Mouse (Mus musculus) cerebellum, postnatal 14 days (tissue): ENCODE results near the gene Gm44805.
"Not testable (repeated sequence)": the region's sequence is repeated elsewhere in the genome, so short reads cannot be mapped to it uniquely, and the experiment has no call there.

ENCODE experiments used
- DNase-seq, 2 experiments: peaks; one replicate each; pipeline ENCODE4 v3.0.0; 2021; ENCODE audit warnings: mixed read lengths in 2 of 2

Gm44805 gene

DNA sequence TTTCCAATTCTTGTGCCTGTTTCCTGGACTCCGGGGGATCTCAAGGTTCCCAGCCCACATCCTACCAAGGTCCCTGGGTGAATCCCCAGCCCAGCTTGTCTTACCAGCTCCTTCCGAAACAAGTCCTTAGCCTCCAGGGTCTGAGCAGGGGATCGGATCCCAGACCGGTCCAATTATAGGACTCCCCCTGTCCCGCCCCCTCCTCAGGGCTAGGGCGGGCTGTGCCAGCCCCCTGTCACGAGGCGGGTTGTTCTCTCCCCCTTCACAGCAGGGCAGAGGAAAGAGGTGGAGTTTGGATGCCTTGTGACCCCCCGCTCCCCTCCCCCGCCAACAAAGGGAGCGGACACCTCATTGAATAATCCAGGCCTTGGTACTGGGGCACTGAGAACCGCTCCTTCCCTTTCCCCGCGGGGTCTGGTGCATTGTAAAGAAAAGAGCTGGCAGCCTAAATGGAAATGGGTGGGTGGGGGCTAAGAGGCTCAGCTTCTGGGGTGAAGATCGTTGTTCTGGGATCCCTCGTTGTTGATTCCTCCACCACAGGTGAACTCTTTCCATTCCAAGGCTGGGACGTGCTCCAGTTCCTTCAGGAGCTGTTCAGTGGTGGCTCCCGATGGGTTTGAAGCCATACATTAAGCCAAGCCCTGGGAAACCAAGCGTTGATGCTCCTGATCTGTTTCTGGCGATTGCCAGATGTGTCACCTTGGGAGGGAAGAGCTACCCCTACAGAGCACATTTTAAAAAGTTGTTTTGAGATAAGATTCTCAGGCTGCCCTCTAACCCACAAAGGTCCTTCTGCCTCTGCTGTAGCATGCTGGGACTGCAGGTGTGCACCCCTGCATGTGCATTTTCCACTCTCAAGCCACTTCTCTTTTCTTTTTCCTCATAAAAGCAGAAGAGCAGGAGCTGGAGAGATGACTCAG lies 17.9 kb upstream of the Gm44805 start, which contains the start of gene Apoe:
Apoe (minus strand) TSS at position 282 of the 920 bp plus-strand sequence.
- DNase-seq = peak; percentile 39 to 44

DNA sequence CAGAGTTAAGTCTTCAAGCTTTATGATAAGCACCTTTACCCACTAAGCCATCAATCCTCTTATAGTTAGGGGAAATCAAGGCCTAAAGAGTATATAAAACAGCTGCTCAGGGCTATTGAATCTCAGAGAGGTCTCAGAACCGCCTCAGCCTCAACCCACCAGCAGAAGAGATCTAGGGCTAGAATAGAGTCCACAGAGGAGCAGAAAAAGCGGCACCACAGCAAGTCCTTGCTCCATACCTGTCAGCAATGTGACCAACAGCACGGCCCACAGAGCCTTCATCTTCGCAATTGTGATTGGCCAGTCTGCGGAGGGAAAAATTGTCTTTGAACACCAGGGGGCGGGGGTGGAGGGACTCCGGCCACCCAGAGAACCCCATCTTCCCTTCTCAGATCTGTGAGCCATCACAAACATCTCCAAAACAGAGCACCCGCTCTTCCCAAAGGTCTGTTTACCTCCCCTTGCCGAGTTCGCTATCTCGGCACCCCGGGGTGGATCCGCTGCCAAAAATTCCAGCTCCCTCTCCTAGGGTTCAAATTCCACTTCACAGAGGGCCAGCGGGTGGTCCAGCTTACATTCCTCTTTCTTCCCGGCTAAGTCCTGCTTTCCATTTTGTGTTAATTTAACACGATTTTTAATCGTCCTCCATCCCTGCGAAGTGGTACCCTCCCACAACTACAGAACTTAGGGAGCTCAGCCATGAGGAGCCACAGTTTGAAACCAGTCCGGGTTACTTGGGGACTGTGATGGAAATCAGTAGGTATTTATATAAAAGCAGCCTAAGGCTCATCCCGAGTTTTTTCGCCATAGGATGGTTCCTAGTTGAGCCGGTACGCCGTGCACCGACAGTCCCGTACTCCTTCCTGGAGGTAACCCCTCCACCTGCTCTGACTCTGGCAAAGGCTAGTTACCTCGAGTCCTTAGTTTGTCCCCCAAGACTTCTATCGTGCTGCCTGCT lies 17.0 kb upstream of the Gm44805 start:
- peak in 1 of 2 experiments; percentile 50 for DNase-seq

DNA sequence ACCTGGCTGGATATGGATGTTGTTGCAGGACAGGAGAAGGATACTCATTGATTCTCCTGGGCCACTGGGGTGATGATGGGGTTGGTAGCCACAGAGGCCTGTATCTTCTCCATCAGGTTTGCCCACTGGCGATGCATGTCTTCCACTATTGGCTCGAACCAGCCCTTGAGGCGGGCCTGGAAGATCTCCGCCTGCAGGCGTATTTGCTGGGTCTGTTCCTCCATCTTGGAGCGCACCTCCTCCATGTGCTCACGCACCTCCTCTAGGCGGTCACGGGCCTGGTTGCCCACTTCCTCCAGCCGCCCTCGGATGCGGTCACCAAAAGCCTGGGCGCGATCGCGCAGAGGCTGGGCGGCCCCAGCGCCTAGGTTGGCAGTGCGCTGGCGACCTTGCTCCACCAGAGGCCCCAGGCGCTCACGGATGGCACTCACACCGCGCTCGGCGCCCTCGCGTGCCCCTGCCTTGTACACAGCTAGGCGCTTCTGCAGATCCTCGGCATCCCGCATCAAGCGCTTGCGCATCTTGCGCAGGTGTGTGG lies 15.2 kb upstream of the Gm44805 start:
- no peak for DNase-seq

DNA sequence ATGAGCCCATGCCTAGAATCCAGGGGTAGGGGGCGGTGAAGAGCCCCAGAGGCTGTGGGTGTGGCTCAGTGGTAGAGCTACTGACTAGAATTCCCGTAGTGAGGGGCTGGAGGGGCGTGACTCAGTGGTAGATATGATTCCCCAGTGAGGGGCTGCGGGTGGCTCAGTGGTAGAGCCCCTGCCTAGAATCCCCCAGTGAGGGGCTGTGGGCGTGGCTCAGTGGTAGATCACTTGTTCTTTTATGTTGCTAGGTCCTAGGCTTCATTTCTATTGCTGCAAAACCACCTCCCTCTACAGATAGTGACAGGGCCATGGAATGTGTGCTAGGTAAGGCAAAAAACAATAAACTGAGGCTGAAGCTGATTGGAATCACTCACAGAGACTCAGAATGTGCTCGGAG lies 14.7 kb upstream of the Gm44805 start:
- DNase-seq = no peak

DNA sequence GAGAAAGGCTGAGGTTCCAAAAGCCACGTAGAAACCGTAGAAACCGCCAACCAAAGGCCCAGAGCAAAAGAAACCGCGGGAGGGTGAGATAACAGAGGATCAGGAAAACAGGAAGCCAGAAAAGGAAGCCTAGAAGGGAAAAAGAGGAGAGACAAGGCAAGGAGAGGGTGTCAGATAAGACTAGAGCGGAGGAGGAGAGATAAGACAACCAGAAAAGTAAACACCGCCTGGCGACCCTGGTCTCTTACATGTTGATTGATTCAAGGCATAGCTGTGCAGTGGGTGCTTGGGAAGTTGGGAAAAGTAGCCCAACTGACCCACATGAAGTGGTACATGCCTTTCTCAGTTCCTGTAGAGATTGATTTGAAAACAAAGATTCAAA lies 14.0 kb upstream of the Gm44805 start:
- no peak for DNase-seq

DNA sequence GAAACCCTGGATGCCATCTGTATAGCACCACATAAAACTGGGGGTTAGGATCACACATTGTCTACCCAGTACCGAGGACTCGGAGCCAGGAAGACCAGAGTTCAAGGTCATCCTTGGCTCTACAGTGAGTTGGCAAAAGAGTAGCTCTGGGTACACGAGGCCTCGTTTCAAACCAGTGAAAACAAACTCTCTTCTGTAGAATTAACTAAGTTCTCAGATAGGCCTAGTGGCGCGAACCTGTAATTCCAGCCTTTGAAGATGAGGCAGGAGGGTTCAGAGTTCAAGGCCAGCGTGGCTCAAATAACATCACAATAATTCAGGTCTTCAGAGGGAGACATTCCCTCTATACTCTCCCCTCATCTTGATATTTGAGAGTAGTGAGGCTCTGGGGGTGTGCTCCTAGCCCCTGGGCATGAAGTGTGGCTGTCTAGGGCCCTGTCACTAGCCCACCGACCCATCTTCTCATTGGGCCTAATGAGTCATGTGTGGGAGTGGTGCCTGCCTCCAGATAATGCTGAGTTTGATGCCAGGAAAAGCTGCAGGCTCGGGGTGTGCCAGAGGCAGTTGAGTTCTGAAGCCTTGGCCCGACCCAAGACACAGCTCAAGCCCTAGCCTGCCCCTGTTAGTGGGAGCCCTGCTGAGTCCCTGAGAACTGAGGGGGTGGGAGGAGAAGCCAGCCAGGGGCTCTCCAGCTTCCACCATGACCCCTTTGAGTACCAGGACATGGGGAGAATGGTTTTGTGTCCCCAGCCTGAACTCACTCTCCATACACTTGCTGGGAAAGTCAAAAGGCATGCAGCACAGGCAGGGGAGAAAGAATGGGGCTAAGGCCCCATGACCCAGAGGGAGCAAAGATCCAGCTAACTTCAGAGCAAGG lies 13.4 kb upstream of the Gm44805 start:
- DNase-seq = no peak

DNA sequence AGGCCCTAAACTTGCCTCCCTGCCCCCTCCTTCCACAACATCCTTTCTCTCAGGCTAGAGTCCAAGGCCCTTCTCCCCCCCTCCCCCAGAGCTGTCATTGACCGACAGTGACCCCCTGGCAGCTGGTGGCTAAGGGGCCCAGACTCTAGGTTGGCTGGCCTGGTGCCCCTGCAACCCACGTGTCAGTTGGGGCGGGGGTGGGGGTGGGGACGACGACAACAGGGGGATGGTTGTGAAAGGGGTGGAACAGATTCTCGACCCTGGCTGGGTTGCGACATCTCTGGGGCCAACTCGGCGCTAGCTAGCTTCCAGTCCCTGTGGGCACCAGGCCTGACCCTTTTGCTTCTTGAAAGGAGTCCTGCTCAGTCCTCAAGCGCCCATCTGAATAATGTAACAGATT lies 12.2 kb upstream of the Gm44805 start:
- peak in 1 of 2 experiments; percentile 66 for DNase-seq

DNA sequence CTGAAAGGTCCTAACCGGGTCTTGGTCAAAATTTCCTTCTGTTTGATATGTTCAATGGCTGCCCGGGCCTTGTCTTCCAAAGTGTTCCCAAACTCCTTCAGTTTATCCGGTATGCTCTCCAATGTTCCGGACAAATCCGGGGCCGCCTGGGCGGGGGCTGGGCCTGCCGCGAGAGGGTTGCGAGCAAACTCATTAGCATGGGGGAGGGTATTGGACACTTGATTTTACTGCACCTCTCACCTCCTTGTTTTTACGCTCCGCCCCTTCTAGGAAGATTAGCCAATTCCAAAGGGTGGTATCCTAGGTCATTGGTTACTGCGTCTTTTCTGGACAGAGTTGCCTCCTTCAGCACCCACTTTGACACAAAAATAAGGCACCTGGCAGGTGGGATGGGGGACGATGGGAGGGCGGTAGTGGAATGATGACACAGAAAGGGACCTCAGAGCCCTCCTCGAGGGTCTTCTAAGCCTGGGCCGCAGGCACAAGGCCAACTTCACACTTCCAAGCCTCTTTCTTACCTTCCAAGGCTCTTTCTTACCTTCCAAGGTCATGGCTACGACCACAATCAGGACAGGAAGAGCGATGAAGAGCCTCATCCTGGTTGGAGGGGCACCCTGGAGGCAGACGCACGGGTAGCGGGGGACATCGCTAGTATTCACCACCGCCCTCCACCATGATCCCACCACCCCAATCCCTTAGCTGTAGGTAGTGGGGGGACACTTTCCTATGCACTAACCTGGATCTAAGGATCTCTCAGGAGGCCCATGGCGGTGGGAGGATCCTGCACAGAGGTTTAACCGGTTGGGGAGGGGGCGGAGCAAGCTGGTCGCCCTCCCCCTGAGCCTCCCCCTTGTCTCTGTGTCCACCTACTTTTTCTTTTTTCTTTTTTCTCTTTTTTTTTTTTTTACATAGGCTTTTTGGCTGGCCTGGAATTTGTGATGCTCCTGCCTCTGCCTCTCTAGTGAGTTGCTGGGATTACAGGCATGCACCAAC lies 10.9 kb upstream of the Gm44805 start, which contains the start of gene Apoc1:
Apoc1 (minus strand) TSS at position 788 of the 993 bp plus-strand sequence.
- DNase-seq = no peak

DNA sequence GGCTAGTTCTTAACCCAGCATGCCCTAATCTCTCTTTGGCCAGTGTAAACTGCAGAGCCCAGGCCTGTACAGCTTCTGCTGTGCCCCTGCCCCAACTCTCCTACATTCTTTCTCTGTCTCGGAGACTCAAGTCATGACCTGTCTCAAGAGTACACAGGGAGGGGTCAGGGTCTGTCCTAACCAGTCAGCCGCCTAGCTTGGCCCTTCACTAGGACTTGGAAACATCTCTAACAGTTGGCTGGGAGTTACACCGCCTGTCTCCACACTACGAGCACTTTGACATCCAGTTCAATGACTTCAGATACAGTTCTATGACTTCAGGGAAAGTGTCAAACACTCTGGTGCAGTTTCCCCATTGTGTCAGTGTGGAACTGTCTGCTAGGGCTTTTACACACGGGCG lies 10.2 kb upstream of the Gm44805 start:
- no peak for DNase-seq

DNA sequence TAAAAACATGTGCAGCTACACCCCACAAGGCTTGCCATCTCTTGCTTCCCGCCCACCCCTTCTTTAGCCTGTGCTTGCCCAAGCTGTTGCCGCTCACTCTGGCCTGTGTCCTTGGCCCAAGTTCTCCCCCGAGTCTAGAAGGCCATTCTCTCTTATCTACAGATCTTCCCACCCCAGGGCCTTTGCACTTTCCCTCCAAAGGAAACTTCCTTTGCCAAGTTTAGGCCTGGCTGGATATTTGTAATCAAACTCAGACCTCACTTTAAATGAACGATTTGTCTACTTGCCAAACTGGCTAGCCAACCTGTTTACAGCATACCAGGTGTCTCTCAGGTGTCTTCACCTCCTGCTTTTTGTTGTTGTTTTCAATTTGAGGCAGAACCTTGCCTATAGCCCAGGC lies 9.6 kb upstream of the Gm44805 start:
- no peak for DNase-seq

DNA sequence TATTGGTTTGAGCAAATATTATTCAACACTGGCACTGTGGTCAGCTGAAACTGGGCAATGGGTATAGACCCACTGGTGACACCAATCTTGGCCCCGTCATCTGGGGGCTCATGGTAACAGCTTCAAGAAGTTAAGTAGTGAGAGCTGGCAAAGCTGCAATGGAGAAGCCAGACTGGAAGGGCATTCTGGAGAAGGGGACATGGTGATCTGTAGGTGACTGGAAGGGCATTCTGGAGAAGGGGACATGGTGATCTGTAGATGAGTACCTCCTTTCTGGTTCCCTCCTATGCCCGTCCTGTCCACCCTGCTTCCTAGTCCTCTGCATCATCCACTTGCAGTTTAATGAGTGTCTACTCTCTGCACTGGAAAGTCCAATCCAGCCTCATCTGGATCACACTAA lies 7.4 kb upstream of the Gm44805 start:
- no peak for DNase-seq

DNA sequence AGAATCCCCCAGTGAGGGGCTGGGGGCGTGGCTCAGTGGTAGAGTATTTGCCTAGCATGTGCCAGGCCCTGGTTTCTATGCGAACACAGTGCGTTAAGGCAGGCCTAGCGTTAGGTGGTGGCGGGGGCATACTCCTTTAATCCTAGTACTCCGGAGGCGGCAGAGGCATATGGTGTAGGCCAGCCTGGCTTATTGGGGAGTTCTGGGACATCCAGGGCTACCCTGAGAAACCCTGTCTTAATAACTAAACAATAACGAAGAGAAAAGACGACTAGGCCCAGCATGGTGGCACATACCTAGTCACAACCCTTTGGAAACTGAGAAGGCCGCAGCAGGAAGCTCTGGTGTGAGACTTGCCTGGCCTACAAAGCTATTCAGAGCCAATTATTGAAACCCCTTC lies 6.9 kb upstream of the Gm44805 start:
- no peak for DNase-seq

DNA sequence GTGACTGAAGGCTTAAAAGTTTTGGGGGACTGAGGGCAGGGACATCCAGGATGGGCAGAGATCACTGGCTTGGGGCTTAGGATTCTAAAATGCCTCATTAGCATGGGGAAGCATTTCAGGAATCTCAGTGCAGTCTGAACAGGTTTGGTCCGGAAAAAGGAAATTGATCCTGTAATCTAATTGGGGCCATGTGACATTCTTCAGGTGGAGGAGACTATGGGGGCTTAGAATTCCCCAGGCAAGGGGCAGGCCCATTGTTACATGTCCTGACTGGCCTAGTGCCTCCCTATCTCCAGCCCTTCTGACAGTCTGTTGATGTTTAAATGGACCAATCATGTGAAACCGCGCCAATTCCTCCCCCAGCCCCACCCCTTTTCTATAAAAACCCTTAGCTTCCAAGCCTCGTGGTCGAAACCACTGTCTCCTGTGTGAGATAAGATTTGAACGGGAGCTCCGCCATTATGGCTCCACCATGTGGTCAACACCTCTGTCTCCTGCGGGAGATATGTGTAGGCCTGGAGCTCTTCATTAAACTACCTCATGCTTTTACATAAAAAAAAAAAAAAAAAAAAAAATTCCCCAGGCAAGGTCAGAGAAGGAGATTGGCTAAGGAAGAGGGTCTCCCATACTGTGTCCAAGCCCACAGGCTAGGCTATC lies 5.8 kb upstream of the Gm44805 start:
- DNase-seq = not testable (repeated sequence)

DNA sequence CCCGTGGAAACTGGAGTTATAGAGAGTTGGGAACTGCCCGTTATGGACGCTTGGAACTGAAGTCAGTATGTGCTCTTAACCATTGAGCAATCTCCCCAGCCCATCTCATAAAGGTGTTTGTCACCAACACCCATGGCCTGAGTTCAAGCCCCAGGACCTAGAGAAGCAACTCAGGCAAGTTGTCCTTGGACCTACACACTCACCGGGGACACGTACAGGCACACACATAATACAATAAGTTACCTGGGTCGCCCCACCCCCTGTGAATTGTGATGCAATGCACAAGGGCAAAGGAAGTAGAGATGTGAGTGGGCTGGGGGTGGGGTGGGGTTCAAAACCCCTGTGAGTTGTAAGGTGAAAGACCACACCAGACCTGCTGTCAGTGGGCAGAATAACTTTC lies 5.3 kb upstream of the Gm44805 start:
- no peak for DNase-seq

DNA sequence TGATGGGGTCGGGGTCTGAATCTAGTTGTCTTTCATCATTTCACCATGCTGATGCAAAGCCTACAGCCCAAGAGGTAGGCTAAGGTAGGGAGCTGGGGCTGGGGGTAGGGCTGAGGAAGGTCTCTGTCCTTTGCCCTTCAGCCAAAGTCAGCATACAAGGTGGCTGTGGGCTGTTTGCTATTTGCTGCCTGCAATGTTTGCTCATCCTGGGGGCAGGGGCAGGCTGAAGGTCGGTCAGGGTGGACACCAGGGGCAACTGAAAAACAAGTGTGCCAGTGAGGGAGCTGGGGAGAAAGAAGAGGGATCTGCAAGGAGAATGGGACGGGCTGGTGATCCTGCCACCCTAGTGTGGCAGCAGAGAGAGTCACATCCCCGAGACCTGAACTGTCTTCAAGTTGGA lies 4.2 kb upstream of the Gm44805 start:
- DNase-seq = no peak

DNA sequence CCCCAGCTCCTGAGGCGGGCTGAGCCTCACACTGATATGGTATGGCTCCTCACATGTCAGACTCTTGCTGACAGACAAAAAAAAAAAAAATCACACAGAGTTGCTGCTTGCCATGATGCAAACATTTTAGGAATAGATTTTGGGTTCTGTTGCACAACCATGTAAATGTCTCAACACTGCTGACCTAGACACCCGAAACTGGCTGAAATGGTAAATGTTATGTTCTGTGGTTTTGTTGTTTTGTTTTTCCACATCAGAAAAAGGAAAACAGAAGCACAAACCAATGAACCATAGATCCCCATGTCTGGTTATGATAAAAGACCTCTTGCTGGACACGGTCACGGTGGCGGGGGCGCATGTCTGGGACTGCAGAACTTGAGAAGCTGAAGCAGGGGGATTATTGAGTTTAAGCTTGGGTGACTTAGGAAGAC lies 2.6 kb upstream of the Gm44805 start:
- DNase-seq = no peak

DNA sequence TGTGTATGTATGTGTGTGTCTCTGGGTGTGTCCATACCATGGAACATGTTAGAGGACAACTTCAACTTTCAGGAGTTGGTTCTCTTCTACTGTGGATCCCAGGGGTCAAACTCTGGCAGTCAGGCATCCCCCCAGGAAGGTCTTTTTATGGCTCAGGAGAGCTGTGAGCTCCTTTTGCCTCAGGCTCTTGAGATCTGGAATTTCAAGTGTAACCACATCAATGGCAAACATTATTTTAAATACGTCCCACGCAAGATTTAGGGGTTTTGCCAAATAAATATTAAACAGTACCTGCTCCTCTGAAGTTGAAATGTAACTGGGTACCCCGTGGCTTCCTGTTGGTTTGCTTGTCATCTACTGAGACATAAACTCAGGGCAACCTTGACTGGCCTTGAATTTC lies 1.8 kb upstream of the Gm44805 start:
- DNase-seq = no peak

DNA sequence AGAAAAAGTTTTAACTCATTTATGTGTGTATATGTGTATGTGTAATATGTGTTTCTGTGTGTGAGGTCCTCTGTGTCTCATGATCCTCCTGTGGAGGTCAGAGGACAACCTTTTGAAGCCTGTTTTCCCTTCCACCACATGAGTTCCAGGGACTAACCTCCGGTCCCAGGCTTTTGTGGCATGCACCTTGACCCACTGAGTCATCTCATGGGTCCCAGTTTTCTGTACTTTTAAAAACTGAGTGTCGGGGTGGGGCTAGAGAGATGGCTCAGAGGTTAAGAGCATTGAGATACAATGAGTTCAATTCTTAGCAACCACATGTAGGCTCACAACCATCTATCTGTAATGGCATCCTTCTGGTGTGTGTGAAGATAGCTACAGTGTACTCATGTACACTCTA lies 521 bp downstream of the Gm44805 start:
- DNase-seq = no peak

DNA sequence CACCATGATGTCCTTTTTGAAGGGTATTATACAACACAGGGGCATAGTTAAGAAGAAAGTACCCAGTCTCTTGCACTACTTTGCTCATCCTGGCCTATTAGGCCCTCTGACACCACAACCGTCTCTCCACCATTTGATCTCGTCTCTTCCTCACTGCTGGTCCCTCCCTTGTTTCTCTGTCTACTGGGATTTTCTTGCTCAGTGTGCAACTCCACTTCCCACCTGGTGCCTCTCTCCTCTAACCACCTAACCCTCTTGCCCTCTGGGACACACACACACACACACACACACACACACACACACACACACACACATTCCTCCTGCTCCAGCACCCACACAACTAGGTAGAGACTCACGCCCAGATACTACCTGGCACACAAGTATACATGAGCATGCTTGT lies 2.3 kb downstream of the Gm44805 start:
- DNase-seq = no peak

DNA sequence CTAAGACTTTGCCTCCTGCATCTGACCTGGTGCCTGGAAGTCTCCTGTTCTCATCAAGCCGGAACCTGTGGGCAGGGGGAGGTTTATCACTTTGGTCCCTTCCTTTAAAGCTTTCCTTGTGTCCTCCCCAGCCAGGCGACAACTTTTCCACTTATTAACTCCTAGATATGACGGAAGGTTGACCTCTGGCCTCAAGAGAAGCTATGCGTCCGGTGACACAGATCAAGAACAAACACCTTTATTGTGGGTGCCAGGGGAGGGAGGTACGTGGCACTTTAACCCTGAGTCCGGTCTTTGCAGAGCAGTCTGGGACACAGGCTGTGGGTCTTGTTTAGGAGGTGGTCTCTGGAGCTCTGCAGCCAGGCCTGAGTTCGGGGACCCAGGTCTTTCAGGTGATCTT lies 3.4 kb downstream of the Gm44805 start, which contains the start of gene Apoc2:
Apoc2 (minus strand) TSS at position 70 of the 400 bp plus-strand sequence.
- DNase-seq = no peak
